Mouse (Mus musculus) central nervous system, embryonic 18 days (tissue): Measurements from ENCODE around the gene Gm49337. TPM values are rescaled to one million over a fixed set of nuclear protein-coding genes. Genes with fewer than 3 reads are reported as not detected.

Source experiments
- polyA plus RNA-seq: library from polyadenylated mRNA; depleted of rRNA; stranded (reverse); fragments of >200 nt; gene quantifications from 2 replicates; pipeline ENCODE4 v1.2.3, GENCODE M21; 2012; rRNA removed

The Gm49337 gene
- polyA plus RNA-seq = not detected in 2 replicates

DNA sequence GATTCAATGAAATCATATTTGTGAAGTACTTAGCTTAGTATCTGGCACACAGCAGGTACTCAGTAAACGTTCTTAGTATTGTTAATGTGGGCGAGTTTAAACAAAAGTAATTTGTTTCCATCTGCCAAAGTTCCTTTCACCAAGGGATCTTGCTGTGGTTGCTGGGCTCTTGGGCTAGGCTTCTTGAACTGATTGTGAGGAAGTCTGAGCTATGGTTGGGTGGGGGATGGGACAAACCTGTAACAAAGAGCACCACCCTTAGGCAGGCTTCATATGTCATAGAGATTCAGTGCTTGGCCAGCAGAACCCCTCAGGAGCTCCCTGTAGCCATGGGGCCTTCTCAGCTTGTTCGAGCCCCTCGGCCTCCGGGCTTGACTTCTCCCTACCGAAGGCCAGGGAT is at the start of gene Gm49337, which contains the start of gene 1700042G07Rik:
Gene Gm49337 (plus strand): TSS at position 313 of the 400 bp plus-strand sequence.
Gene 1700042G07Rik (plus strand): TSS at position 301 of the 400 bp plus-strand sequence.

GRCm38 (mm10) chr4:116123602-116124519 is 49.3 kb upstream of the Gm49337 start, which contains the start of the genes Rad54l and Pomgnt1:
Rad54l (minus strand) TSS chr4:116123690.
Pomgnt1 (plus strand) TSS chr4:116123840.

DNA sequence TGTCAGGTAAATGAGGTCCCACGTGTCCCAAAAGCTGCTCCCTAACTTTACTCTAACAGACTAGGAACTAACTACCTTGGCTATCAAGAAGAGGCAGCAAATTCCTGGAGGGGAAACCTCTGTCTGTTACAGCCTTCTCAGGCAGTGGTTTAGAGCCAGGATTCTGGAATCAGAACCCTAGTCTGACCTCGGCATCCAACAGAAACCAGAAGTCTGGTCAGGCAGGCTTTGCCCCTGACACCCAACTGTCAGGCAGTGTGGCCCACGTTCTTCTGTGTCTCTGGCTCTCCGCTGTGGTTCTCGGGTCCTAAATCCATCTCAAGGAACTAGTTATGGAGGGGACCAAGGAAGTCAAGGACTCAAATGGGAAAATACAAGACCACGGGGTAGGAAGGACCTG is 21.9 kb upstream of the Gm49337 start, which contains the start of gene Lurap1:
Gene Lurap1 (minus strand): TSS at position 101 of the 400 bp plus-strand sequence.

DNA sequence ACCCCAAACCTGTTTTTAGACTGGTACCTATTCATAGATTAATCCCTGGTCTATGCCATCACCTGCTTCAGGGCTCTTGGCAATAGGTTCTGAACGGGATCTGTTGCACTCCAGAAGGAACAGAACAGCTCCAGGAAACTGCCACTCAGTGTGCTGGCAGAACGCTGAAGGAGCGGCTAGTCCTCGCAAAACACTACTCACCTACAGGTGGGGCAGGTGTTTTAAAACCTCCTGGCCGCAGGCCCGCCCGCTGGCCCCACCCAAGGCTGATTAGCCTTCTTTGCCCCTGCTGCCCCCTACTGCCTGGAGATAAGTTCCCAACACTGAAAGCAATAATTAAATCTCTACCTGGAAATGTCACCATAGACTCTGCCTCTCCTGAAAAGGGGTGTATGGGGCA is 5.8 kb upstream of the Gm49337 start, which contains the start of gene Tspan1:
Gene Tspan1 (minus strand): TSS at position 198 of the 400 bp plus-strand sequence.

GRCm38 (mm10) chr4:116221140-116221851 is 48.1 kb downstream of the Gm49337 start, which contains the start of gene Pik3r3:
Pik3r3 (plus strand) TSS chr4:116221618.

Other genes starting within 250 kb of the Gm49337 start
- 2.2 and 2.4 TPM in 2 replicates for gene Dmbx1, start 233.5 kb upstream of the Gm49337 start, polyA plus RNA-seq
- 34.3 and 35.3 TPM in 2 replicates for gene Faah, start 155.5 kb upstream of the Gm49337 start, polyA plus RNA-seq
- gene Nsun4, start 119.5 kb upstream of the Gm49337 start, polyA plus RNA-seq = 5.9 TPM in 2 replicates
- gene Uqcrh, start 98.3 kb upstream of the Gm49337 start, polyA plus RNA-seq = 481 and 560 TPM in 2 replicates
- 45.6 and 46.0 TPM in 2 replicates for gene Lrrc41, start 98.1 kb upstream of the Gm49337 start, polyA plus RNA-seq
- gene Rad54l, start 49.7 kb upstream of the Gm49337 start, polyA plus RNA-seq = 4.3 and 4.5 TPM in 2 replicates
- gene Pomgnt1, start 49.5 kb upstream of the Gm49337 start, polyA plus RNA-seq = 78.6 and 80.4 TPM in 2 replicates
- gene Lurap1, start 22.0 kb upstream of the Gm49337 start, polyA plus RNA-seq = 2.8 and 3.5 TPM in 2 replicates
- gene Tspan1, start 5.8 kb upstream of the Gm49337 start, polyA plus RNA-seq = 0.33 and 0.62 TPM in 2 replicates
- not detected in 2 replicates for gene 1700042G07Rik, start within 50 bp of the Gm49337 start, polyA plus RNA-seq
- 68.8 and 71.4 TPM in 2 replicates for gene Pik3r3, start 48.2 kb downstream of the Gm49337 start, polyA plus RNA-seq